Mouse (Mus musculus) C2C12 (cell line): ENCODE results near the gene Ankrd2.

Source experiments
- CTCF ChIP-seq: IDR thresholded peaks from one replicate; pipeline ENCODE4 v1.5.1; 2011; ENCODE audit not compliant: control insufficient read depth, insufficient read depth, insufficient read length
- FOSL1 ChIP-seq: IDR thresholded peaks from one replicate; pipeline ENCODE4 v1.8.0; 2011; ENCODE audit warnings: mild to moderate bottlenecking, low read length; ENCODE audit not compliant: poor library complexity, insufficient read depth, severe bottlenecking
- MYOD1 ChIP-seq: IDR thresholded peaks from one replicate; pipeline ENCODE4 v1.6.1; 2011; ENCODE audit warnings: low read depth; ENCODE audit not compliant: control insufficient read depth, insufficient read length

- TF ChIP-seq MYOD1 (no peak), CTCF (no peak), FOSL1 (no peak)
These were observed 50.4 kb downstream of the Ankrd2 start, which contains the start of gene Morn4 for GRCm38 (mm10) chr19:42086166-42086565.
